Mouse (Mus musculus) left cerebral cortex, postnatal 4 days (tissue): Measurements from ENCODE around the gene Agtrap. TPM values are rescaled to one million over a fixed set of nuclear protein-coding genes. Genes with fewer than 3 reads are reported as not detected.
"Not testable (repeated sequence)": the region's sequence is repeated elsewhere in the genome, so short reads cannot be mapped to it uniquely, and the experiment has no call there.

Source experiments
- DNase-seq: peaks from one replicate; pipeline ENCODE4 v3.0.0-alpha.2; 2022
- intact Hi-C: fragments of 180-260 bp; cut with DNase I; formaldehyde crosslinking; loops from one replicate; pipeline ENCODE4 v1.15.1; 2025
- total RNA-seq, 2 experiments: library from RNA; stranded (reverse); gene quantifications; 2 replicates each; pipeline ENCODE4 v1.2.3; 2021

Gene Agtrap
- 1 to 10 TPM; 4.2 to 4.6 TPM for total RNA-seq

DNA sequence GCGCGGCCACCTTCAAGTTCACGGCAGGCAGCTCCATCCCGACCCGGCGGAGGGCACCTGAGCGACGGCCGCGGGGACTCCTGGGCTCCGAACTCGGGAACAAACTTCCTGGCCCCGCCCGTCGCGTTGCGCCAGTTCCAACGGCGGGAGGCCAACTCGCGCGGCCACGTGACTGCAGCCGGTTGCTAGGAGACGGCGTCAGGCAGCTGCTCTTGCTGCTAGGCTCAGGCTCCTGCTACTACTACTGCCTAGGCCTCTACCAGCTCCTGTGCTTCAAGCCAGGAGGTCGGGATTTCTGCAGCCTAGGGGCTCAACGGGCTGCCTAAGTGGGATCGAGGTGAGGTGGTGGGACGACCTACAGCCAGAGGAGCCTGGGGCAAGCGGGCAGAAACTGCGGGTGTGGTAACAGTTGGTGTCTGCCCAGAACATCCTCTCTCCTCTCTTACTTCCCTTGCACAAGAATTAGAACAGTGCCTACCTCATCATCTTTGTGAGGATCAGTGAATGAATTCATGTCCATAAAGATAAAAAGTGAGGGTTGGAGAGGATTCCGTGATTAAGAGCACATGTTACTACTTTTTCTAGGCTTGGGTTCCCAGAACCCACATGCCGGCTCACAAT lies at the start of gene Agtrap:
TSS of gene Agtrap (minus strand) at position 125 of the 621 bp plus-strand sequence.
- intact Hi-C loops, result no loop called here
- DNase-seq, result peak; percentile 94

DNA sequence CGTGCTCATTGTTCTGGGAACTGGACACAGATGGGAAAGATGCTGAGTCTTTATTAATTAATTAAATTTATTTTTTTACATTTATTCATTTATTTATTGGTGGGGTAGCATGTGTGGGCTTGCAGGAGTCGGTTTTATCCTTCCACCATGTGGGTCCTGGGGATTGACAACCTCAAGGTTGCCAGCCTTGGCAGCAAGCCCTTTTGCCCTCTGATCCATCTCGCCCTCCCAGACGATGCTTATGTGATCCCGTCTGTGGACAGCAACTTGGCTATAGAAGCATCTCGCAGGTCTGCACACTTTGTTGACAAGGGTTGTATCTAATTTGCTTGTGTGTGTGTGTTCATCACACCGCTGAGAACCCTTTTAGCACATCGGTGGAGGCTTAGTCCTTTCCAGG lies 49.7 kb upstream of the Agtrap start:
- intact Hi-C loops, result no loop called here
- DNase-seq, result peak; percentile 54

DNA sequence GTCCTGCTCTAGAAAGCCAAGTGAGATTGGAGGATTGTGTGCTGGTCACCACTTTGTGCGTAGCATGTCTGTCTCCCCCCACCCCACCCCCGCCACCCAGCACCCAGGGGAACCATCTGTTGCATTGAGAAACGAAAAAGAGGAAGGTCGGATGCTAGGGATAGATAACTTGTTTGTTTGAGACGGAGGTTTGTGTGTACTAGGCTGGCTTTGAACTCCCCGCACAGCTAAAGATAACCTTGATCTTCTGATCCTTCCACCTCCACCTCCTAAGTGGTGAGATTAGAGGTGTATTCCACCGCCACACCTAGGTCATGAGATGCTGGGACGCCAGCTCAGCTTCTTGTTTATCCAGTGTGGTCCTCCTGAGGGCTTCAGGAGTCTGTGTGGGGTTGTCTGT lies 47.2 kb upstream of the Agtrap start:
- intact Hi-C loops, result no loop called here
- DNase-seq, result no peak

DNA sequence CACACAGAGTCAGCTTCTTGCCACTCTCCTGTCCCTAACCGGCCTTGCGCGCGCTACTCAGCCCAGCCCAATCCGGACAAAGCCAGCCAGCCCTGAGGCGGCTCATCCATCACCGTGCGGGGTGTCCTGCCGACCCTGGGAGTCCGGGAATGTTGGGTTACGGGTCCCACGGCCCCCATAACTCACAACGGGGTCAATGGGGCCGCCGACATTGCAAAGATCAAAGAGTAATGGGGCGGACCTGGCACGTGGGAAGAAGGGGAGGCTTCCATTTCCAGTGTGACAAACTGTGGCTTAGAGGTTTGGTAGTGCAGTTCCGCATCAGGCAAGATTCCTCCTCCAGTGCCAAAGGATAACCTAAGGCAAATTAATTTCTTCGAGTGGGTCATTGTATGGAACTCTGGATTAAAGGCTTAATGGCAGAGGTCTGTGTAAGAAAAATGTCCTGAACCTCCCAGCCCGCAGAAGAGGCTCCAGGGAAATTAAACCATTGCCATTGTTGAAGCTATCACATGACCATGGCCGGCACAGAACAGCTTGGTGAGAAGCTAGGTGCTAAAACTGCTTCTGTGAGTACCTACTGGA lies 43.8 kb upstream of the Agtrap start:
- intact Hi-C loops, result no loop called here
- peak; percentile 53 for DNase-seq

DNA sequence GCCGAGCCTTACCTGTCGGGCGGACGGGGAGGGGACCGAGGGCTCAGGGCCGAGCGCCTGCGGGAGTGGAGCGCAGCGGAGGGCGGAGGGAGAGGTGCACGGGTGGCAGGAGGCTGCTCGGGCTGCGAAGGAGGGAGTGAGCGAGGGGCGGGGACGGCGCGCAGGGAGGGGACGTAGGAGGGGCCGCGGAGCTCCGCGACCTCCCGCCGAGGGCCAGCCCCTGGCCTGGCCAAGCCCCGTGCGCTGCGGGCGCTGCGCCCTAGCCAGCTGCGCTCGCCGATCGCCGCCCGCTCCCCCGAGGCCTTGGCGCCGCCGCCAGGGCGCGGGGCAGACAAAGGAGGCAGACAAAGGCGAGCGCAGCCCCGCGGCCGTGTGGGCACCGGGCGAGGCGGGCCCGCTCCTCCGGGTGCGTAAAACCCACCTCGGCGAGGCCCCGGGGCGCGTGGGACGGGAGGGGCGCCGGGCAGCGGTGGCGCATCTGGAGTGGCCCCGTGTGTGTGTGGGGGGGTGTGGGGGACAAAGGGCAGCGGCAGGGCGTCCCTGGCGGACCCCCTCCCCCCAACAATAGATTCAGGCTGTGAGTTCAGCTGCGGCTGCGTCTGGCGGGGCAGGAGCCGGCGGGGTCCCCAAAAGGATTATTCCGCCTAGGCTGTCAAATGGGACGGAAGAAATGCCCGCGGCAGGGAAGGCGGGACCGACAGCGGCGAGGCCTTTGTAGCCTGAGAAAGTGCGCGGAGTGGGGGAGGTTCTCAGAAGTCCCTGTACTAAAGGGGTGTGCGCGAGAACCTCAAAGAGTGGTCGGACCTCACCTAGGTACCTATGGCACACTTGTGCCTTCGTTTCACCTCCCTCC lies 43.0 kb upstream of the Agtrap start, which contains the start of gene Draxin:
TSS of gene Draxin (minus strand) at position 138 of the 853 bp plus-strand sequence.
- intact Hi-C loops, result no loop called here
- DNase-seq, result peak; percentile 90

DNA sequence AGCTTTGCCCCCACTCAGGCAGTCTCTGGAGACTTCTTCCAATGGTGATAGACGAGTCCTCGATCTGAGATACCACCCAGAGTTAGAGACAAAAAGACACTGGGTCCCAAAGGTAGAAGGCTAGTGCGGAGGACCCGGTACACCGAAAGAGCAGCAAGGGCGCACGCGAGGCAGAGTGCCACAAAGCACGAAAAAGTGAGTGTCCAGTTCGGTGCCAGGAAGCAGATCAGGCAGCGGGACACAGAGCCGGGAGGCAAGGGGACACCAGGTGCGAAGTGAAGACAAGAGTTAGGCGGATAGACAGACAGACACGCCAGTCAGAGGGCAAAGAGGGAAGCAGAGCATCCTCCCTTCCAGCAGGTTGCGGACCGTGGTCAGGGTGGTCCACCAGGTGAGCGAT lies 42.3 kb upstream of the Agtrap start, which contains the start of gene Mad2l2:
TSS of gene Mad2l2 (plus strand) at position 252 of the 400 bp plus-strand sequence.
- no peak for DNase-seq

DNA sequence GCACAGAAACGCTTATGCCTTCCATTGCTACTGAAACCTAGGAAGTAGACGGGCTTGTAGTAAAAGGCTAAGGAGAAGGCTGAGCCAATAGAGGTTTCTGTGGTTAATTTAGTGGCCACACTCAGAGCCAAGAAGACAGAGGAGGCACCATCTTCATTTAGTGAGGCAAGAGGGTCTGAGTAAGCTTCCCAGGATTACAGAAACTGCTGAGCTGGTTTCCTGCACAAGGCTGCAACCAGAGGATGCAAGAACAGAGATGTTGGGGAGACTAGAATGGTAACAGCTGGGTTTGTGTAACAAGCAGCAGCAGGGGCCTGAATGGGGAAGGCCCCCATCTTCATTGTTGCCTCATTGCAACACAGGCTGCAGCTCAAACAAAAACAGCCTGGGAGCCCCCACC lies 40.8 kb upstream of the Agtrap start:
- no peak for DNase-seq
- intact Hi-C loops, result no loop called here

More for the DNA sequence above, 42.3 kb upstream of the Agtrap start, which contains the start of gene Mad2l2:
- intact Hi-C loops, result no loop called here

DNA sequence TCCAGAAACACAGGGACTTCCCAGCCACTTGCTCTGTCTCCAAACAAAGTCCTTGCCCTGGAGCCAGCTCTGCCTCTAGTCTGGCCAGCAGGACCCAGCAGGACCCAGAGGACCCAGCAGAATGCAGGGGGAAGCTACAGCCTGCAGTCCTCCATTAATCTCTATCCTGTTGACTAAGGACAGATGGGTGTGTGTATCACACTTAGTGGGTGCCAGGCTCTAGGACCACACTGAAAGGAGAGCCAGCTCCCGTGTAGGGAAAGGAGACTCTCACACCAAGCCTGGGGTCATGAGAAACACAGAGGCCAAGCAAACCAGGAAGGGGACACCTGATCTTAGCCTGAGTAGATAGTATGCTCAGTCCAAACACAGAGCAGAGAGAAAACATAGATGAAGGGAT lies 40.4 kb upstream of the Agtrap start:
- intact Hi-C loops, result no loop called here
- DNase-seq, result no peak

DNA sequence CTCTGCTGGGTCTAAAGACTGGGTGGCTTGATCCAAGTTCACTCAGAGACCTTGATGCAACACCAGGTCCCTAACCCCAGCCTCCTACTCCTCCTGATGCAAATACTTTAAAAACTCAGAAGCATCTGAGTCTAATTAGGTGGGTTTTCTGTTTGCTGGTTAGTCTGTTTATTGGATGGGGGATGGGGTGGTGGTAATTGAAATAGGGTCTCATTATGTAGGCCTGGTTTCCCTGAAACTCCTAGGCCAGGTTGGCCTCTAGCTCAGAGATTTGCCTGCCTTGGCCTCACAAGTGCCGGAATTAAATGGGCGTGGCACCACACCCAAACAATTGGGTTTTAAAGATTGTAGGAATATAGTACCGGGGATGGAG lies 34.8 kb upstream of the Agtrap start:
- DNase-seq, result no peak
- intact Hi-C loops, result no loop called here

DNA sequence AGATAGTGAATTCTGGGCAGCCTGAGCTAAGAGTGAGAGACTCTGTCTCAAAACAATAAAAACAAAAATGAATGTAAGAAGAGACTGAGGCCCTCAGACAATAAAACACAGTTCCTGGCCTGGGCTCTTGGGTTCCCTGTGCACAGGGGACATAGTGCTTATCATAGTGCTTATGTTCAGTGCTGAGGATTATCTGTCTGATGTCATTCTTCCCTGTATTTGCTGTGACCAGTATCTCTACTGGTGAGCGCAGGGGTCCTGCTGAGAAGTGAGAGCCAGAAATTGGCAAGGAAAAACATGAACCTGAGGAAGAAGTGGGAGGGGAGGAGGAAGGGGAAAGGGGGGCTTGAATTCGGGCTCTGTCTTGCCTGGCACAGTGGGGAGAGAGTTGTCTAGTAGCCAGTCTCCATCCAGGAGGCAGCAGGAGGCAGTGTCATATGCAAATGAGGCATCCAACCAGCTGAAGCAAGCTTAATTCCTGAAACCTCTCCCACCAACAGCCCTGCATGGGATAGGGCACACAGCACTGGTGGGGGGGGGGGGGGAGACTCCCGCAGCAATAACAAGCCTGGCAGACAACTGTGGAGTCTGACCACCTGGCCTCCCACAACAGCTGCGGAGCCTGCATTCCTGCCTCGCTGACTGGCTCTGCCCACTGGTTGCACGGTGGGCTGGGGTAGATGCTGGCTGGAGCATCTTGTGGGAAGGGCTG lies 34.3 kb upstream of the Agtrap start:
- intact Hi-C loops, result no loop called here

DNA sequence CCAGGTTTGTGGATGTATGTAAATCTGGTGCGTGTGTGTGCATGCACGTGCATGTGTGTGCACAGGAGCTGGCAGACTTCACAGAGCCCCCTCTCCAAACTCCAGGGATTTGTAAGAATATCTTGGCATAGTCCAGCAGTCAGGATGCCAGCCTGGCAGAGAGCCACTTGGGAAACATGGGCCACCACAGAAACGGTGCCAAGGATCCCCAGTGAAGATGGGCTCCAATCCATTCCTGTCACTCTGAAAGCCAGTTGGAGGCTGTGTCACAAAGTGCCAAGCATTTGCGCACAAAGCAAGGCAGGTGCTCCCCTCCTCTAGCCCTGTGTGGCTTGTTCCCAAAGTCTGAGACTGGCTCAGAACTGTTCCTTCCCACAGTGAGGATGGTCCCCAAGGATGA lies 33.5 kb upstream of the Agtrap start:
- peak; percentile 98 for DNase-seq
- intact Hi-C loops, result no loop called here

More for the DNA sequence above, 34.3 kb upstream of the Agtrap start:
- DNase-seq, result peak; percentile 90

DNA sequence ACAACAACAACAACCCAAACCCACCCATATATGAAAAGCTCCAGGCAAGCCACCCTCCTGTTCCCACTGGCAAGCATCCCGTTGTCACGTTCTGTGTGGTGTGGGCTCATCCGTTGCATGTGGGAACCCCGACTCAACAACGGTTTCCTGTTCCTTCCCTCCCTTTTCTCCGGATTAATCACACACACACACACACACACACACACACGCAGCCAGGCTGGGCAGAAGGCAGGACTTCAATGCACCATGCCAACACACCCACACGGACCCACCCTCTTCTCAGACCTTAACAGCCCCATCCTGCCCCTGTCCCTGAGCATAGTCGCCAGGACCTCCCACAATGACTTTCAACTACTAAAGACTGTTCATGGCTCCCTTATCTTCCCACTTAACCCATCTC lies 32.7 kb upstream of the Agtrap start:
- peak; percentile 66 for DNase-seq
- intact Hi-C loops, result no loop called here

DNA sequence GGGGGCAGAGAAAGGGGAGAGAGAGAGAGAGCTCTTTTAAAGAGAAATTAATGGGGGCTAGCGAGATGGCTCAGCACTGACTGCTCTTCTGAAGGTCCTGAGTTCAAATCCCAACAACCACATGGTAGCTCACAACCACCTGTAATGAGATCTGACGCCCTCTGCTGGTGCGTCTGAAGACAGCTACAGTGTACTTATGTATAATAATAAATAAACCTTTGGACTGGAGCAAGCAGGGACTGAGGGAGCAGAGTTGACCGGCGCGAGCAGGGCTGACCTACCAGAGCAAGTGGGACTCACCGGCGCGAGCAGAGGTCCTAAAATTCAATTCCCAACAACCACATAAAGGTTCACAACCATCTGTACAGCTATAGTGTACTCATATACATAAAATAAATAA lies 31.7 kb upstream of the Agtrap start:
- not testable (repeated sequence) for DNase-seq
- intact Hi-C loops, result loop anchor here (5.0 kb wide), 1 partner anchor 33 kb away; the partner anchor contains the start of gene Fbxo6

DNA sequence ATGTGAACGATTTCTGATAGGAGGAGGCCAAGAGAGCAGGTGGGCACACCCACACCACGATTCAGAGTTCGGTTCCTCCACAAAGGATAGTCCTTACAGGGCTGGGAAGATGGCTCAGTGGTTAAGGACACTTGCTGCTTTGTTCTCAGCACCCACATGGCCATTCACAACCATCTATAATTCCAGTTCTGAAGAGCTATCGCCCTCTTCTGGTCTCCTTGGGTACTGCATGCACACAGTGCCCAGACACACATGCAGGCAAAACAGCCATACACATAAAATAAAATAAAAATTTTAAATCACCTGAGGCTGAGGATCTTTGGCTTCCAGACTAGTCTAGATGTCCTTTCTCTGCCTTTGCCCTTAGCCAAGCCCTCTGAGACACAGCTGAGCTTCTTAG lies 29.6 kb upstream of the Agtrap start:
- intact Hi-C loops, result loop anchor here (5.0 kb wide), 1 partner anchor 35 kb away; the partner anchor contains the start of gene Fbxo6
- no peak for DNase-seq

DNA sequence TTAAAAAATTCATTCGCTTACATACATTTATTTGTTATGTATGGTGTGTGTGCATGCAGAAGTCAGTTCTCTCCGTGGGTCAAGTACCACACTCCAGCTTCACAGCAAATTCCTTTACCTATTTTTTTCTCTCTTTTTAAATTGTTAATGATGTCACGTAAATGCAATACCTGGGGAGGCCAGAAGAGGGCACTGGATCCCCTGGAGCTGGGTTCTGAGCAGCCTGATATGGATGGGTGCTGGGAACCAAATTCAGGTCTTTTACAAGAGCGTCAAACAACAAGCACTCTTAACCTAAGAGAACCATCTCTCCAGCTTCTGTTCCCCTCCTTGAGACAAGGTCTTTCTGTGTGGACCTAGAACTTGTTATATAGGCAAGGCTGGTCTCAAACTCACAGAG lies 28.8 kb upstream of the Agtrap start:
- intact Hi-C loops, result loop anchor here (5.0 kb wide), 1 partner anchor 36 kb away; the partner anchor contains the start of gene Fbxo6
- DNase-seq, result no peak

DNA sequence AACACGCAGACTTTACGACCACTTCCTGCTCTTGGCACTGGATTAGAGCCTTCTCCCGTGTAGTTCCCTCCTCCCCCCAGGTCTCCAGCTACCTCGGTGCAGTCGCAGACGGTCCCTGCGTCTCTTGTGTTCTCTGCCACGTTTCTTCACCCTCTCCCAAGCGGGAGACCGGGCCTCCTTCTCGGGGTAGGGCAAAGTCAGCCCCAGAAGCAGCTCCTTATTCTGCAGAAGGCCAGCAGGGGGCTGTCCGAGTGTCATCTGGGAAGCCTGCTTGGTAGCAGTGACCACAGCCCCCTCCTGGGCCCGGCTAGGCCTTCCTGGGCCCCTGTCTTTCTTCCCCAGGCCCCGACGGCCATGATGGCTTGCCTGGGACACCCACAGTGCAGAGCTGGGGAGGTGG lies 27.6 kb upstream of the Agtrap start:
- DNase-seq, result no peak
- intact Hi-C loops, result loop anchor here (2.0 to 5.0 kb wide), 2 partner anchors 37 to 49 kb away; partner anchors contain the start of gene Fbxo6

DNA sequence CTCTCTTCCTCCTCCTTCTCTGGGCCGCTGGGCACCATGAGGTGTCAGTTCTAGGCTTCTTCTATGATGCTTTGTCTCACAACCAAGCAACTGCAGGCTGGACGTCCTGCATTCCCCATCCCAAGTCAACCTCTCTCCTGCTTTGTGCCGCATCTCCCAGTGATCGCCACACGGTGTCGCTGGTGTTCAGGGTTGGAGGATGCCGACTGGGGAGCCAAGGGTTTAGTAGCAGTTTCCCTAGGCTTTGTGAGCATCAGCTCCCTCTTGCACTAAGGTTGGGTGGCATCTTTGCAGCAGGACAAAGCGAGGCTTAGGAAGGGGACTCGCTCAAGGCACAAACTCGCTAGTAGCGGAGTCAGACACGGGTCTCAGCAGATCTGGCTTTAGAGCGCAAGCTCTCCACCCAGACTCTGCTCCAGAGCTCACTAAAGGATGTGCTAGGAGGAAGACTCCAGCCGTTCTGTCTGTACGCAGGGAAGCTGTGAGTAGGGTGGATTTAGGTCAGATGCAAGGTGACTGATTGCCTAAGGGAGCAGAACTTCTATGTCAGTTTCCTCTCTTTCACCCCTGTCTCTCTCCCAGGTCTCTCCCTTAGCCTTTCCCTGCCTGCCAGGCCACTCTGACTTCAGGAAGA lies 27.0 kb upstream of the Agtrap start:
- DNase-seq, result peak; percentile 90
- intact Hi-C loops, result loop anchor here (2.0 to 5.0 kb wide), 2 partner anchors 37 to 50 kb away; partner anchors contain the start of gene Fbxo6

DNA sequence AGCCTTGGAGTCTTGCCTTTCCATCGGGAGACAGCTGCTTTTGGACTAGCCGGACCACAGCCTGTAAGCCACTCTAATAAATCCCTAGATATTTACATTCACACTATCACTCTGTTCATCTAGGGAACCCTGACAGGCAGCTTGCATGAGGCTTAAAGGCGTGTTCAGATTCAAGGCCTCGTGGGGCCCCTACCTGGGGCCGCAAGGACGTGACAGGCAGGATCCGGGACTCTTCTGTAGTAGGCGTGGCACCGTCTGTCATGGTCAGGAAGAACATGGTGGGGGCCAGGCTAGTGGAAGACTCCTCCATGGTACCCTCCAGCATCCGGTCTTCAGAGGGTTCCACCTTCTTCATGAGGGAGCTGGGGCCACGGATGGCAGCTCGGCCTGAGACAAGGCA lies 24.7 kb upstream of the Agtrap start:
- intact Hi-C loops, result no loop called here
- no peak for DNase-seq

DNA sequence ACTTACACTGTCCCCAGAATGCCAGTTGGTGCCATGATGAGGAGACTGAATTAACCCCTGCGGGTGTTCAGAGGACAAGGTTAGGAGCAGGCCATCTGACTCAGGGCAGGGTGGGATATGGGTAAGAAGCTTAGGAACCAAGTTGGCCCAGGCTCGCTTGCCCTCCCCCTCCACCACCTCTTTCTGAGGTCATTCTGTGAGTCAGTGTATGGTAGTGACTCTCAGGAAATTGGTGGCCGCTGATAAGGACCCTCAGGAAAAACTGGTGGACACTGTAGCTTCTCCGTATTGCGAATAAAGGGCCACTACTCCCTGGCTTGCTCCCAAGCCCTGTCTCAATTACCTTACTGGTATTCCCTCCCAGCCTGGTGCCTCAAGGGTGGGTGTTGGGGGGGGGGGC lies 21.4 kb upstream of the Agtrap start:
- DNase-seq, result no peak
- intact Hi-C loops, result no loop called here

DNA sequence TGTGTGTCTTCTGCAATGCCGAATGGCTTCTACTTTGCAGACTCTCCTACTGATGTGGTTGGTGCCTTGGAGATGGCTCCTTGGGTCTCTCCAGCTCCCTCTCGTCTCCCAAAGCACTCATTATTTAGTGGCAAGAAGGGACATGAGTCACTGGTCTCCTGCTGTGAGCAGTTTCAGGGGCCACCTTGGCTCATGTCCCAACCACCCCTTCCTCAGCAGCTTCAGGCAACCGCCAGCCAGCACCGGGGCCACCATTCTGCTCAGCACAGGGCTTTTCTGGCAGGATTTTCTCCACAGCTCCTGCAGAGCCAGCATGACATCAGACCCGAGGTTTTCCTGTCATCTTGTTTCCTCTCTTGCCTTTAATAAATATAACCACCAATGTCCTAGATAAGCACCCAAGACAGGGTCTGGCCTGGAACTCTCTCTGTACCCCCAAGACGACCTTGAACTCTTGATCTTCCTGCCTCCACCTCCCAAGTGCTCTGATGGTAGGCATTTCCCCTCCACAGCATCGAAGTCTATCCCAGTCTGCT lies 20.8 kb upstream of the Agtrap start:
- intact Hi-C loops, result no loop called here
- DNase-seq, result no peak
